Mouse (Mus musculus) limb, embryonic 11.5 days (tissue): ENCODE results near the gene Psd. TPM values are rescaled to one million over a fixed set of nuclear protein-coding genes. Genes with fewer than 3 reads are reported as not detected.

Experiments used
- ATAC-seq: fragments of 200-750 bp; cut with Nextera tagmentation; 2 replicates; pipeline ENCODE4 v1.8.0; 2017; ENCODE audit warnings: low read depth; ENCODE audit not compliant: insufficient number of reproducible peaks, low FRiP score, low TSS enrichment
- DNase-seq: peaks from one replicate; pipeline ENCODE4 v3.0.0-alpha.2; 2015; ENCODE audit warnings: low spot score
- H3K27ac ChIP-seq: fragments of 300-500 bp; sonication (generic); replicated peaks from 2 replicates; pipeline ENCODE4 v1.5.1; 2014; ENCODE audit warnings: low read depth, mild to moderate bottlenecking, low read length
- H3K27me3 ChIP-seq: fragments of 300-500 bp; sonication (generic); 2 replicates; pipeline ENCODE4 v1.6.1; 2014; ENCODE audit warnings: mild to moderate bottlenecking, low read length, mixed read lengths; ENCODE audit not compliant: control insufficient read depth, insufficient read depth
- H3K36me3 ChIP-seq: fragments of 300-500 bp; sonication (generic); 2 replicates; pipeline ENCODE4 v1.6.1; 2014; ENCODE audit warnings: mild to moderate bottlenecking, low read length, moderate library complexity, mixed read lengths; ENCODE audit not compliant: control insufficient read depth, insufficient read depth
- H3K4me1 ChIP-seq: fragments of 300-500 bp; sonication (generic); 2 replicates; pipeline ENCODE4 v1.6.1; 2014; ENCODE audit warnings: low read length, mixed read lengths; ENCODE audit not compliant: control insufficient read depth, insufficient read depth
- H3K4me2 ChIP-seq: fragments of 300-500 bp; sonication (generic); 2 replicates; pipeline ENCODE4 v1.6.1; 2014; ENCODE audit warnings: low read depth, mild to moderate bottlenecking, moderate library complexity; ENCODE audit not compliant: severe bottlenecking
- H3K4me3 ChIP-seq: fragments of 300-500 bp; sonication (generic); 2 replicates; pipeline ENCODE4 v1.5.1; 2014; ENCODE audit warnings: low read depth, low read length
- H3K9ac ChIP-seq: fragments of 300-500 bp; sonication (generic); 2 replicates; pipeline ENCODE4 v1.6.1; 2014; ENCODE audit warnings: mild to moderate bottlenecking, low read length
- H3K9me3 ChIP-seq: fragments of 300-500 bp; sonication (generic); 2 replicates; pipeline ENCODE4 v1.6.1; 2016; ENCODE audit warnings: low read length; ENCODE audit not compliant: control insufficient read depth
- WGBS: fragments of 180-500 bp; shearing (Covaris S2); extraction: QIAGEN DNeasy Blood & Tissue Kit; methylation state at CpG from one replicate; pipeline ENCODE4 v1.1.7; 2014; 5-methylcytosine and 5-hydroxymethylcytosine counted together
- polyA plus RNA-seq: library from polyadenylated mRNA; unstranded; fragments of >200 nt; fragmentation: Nextera tagmentation; extraction: Ambion mirVana; gene quantifications from 2 replicates; pipeline ENCODE4 v1.2.1, GENCODE M21; 2014

Psd gene
- polyA plus RNA-seq, 1 experiment from 2014 or later, result 1.7 TPM

GRCm38 (mm10) chr19:46327531-46328064, 642 bp upstream of the Psd start:
- Histone ChIP-seq H3K27me3 (peaks cover 59% of the 10 kb centered on the region), H3K9ac (peak overlapping the region; percentile 67; the same call in 1 of the 2 replicates)

GRCm38 (mm10) chr19:46326019-46326755, 769 bp downstream of the Psd start:
- ATAC-seq (no peak), DNase-seq (no peak)
- WGBS, result 6% methylated on average over 29 of the region's 29 CpGs
- H3K4me2 ChIP-seq, result no peak overlapping the region
- no peak overlapping the region for H3K9ac ChIP-seq
- H3K36me3 ChIP-seq, result peaks cover 2% of the 10 kb centered on the region; the same call in 1 of the 2 replicates
- H3K27me3 ChIP-seq, result peaks cover 72% of the 10 kb centered on the region
- peaks cover 9% of the 10 kb centered on the region; the same call in 1 of the 2 replicates for H3K4me1 ChIP-seq
- peak overlapping the region; percentile 8; the same call in 1 of the 2 replicates for H3K4me3 ChIP-seq
- no peak overlapping the region for H3K27ac ChIP-seq
- H3K9me3 ChIP-seq, result no peaks in the 10 kb centered on the region

More at GRCm38 (mm10) chr19:46327531-46328064, 642 bp upstream of the Psd start:
- Histone ChIP-seq H3K36me3 (peaks cover 2% of the 10 kb centered on the region; the same call in 1 of the 2 replicates), H3K9me3 (no peaks in the 10 kb centered on the region), H3K4me3 (peak overlapping the region; percentile 68), H3K27ac (no peak overlapping the region; the same call in 1 of the 2 replicates), H3K4me1 (peaks cover 9% of the 10 kb centered on the region; the same call in 1 of the 2 replicates), H3K4me2 (peak overlapping the region; percentile 99; the same call in 1 of the 2 replicates)
- ATAC-seq (no peak), DNase-seq (no peak)
- WGBS, result 35% methylated on average over 14 of the region's 14 CpGs

- no peaks in the 10 kb centered on the region for H3K9me3 ChIP-seq
- H3K9ac ChIP-seq, result no peak overlapping the region
- WGBS, result 69% methylated on average over 5 of the region's 5 CpGs
- H3K4me2 ChIP-seq, result no peak overlapping the region
- H3K36me3 ChIP-seq, result no peaks in the 10 kb centered on the region
- no peak overlapping the region for H3K27ac ChIP-seq
- DNase-seq, result no peak
- peaks cover 84% of the 10 kb centered on the region for H3K27me3 ChIP-seq
- peaks cover 9% of the 10 kb centered on the region; the same call in 1 of the 2 replicates for H3K4me1 ChIP-seq
- no peak for ATAC-seq
- H3K4me3 ChIP-seq, result no peak overlapping the region
Observed at GRCm38 (mm10) chr19:46324918-46325317, 2.0 kb downstream of the Psd start.

- ATAC-seq, result no peak
Observed at GRCm38 (mm10) chr19:46324366-46324765, 2.6 kb downstream of the Psd start.

GRCm38 (mm10) chr19:46323716-46324115, 3.2 kb downstream of the Psd start:
- Histone ChIP-seq H3K27ac (no peak overlapping the region), H3K4me2 (no peak overlapping the region), H3K36me3 (no peaks in the 10 kb centered on the region), H3K4me3 (no peak overlapping the region), H3K4me1 (peaks cover 5% of the 10 kb centered on the region), H3K27me3 (peaks cover 89% of the 10 kb centered on the region), H3K9ac (no peak overlapping the region), H3K9me3 (no peaks in the 10 kb centered on the region)
- DNase-seq (no peak), ATAC-seq (no peak)
- 57% methylated on average over 5 of the region's 5 CpGs for WGBS

More at GRCm38 (mm10) chr19:46324366-46324765, 2.6 kb downstream of the Psd start:
- Histone ChIP-seq H3K4me3 (no peak overlapping the region), H3K9me3 (no peaks in the 10 kb centered on the region), H3K4me2 (no peak overlapping the region), H3K36me3 (no peaks in the 10 kb centered on the region), H3K9ac (no peak overlapping the region), H3K27ac (no peak overlapping the region), H3K27me3 (peaks cover 88% of the 10 kb centered on the region), H3K4me1 (peaks cover 5% of the 10 kb centered on the region; the same call in 1 of the 2 replicates)
- 64% methylated on average over 11 of the region's 11 CpGs for WGBS
- no peak for DNase-seq

- Histone ChIP-seq H3K27ac (no peak overlapping the region), H3K4me2 (no peak overlapping the region), H3K9ac (no peak overlapping the region), H3K9me3 (no peaks in the 10 kb centered on the region), H3K27me3 (peaks cover 95% of the 10 kb centered on the region), H3K4me1 (peaks cover 7% of the 10 kb centered on the region), H3K36me3 (no peaks in the 10 kb centered on the region), H3K4me3 (no peak overlapping the region)
- 79% methylated on average over 13 of the region's 13 CpGs for WGBS
- no peak for DNase-seq
- ATAC-seq, result no peak
Observed at GRCm38 (mm10) chr19:46322996-46323572, 3.9 kb downstream of the Psd start.

- Histone ChIP-seq H3K4me3 (no peak overlapping the region), H3K4me2 (no peak overlapping the region; the same call in 1 of the 2 replicates), H3K9ac (no peak overlapping the region), H3K4me1 (peaks cover 13% of the 10 kb centered on the region), H3K27me3 (peaks cover 98% of the 10 kb centered on the region), H3K27ac (no peak overlapping the region), H3K9me3 (no peaks in the 10 kb centered on the region), H3K36me3 (no peaks in the 10 kb centered on the region)
- ATAC-seq, result no peak
- 60% methylated on average over 11 of the region's 11 CpGs for WGBS
- no peak for DNase-seq
Observed at GRCm38 (mm10) chr19:46322144-46322995, 4.6 kb downstream of the Psd start.
